Mouse (Mus musculus) limb, embryonic 14.5 days (tissue): ENCODE results near the gene Tmem200c. TPM values are rescaled to one million over a fixed set of nuclear protein-coding genes. Genes with fewer than 3 reads are reported as not detected.

Source experiments
- ATAC-seq: fragments of 200-750 bp; cut with Nextera tagmentation; 2 replicates; pipeline ENCODE4 v1.8.0; 2017; ENCODE audit warnings: low read depth, moderate number of reproducible peaks, moderate TSS enrichment; ENCODE audit not compliant: low FRiP score
- DNase-seq: peaks from one replicate; pipeline ENCODE4 v3.0.0-alpha.2; 2015; ENCODE audit warnings: low spot score
- H3K27ac ChIP-seq: fragments of 300-500 bp; sonication (generic); replicated peaks from 2 replicates; pipeline ENCODE4 v1.5.1; 2014; ENCODE audit warnings: low read depth, mild to moderate bottlenecking, low read length, moderate library complexity, mixed read lengths
- H3K27me3 ChIP-seq: fragments of 300-500 bp; sonication (generic); 2 replicates; pipeline ENCODE4 v1.6.1; 2014; ENCODE audit warnings: low read length, mixed read lengths; ENCODE audit not compliant: control insufficient read depth, insufficient read depth
- H3K36me3 ChIP-seq: fragments of 300-500 bp; sonication (generic); 2 replicates; pipeline ENCODE4 v1.6.1; 2014; ENCODE audit warnings: mild to moderate bottlenecking, low read length, moderate library complexity, mixed read lengths; ENCODE audit not compliant: control insufficient read depth, insufficient read depth
- H3K4me1 ChIP-seq: fragments of 300-500 bp; sonication (generic); 2 replicates; pipeline ENCODE4 v1.6.1; 2014; ENCODE audit warnings: antibody characterized with exemption, low read length, mixed read lengths; ENCODE audit not compliant: control insufficient read depth, insufficient read depth
- H3K4me2 ChIP-seq: fragments of 300-500 bp; sonication (generic); replicated peaks from 2 replicates; pipeline ENCODE4 v1.6.1; 2014; ENCODE audit warnings: low read depth, mild to moderate bottlenecking, low read length, moderate library complexity; ENCODE audit not compliant: severe bottlenecking
- H3K4me3 ChIP-seq: fragments of 300-500 bp; sonication (generic); replicated peaks from 2 replicates; pipeline ENCODE4 v1.5.1; 2014; ENCODE audit warnings: low read length
- H3K9ac ChIP-seq: fragments of 300-500 bp; sonication (generic); 2 replicates; pipeline ENCODE4 v1.6.1; 2014; ENCODE audit warnings: mild to moderate bottlenecking, low read depth, low read length, moderate library complexity; ENCODE audit not compliant: severe bottlenecking
- H3K9me3 ChIP-seq: fragments of 300-500 bp; sonication (generic); 2 replicates; pipeline ENCODE4 v1.6.1; 2016; ENCODE audit warnings: low read length; ENCODE audit not compliant: control insufficient read depth
- POLR2A ChIP-seq: fragments of 200-500 bp; IDR thresholded peaks from 2 replicates; pipeline ENCODE4 v1.8.0; 2012; ENCODE audit warnings: inconsistent platforms, mild to moderate bottlenecking, moderate library complexity, borderline replicate concordance; ENCODE audit not compliant: insufficient read depth, insufficient read length; ENCODE audit errors: extremely low read depth
- WGBS: fragments of 180-500 bp; shearing (Covaris S2); extraction: QIAGEN DNeasy Blood & Tissue Kit; methylation state at CpG from one replicate; pipeline ENCODE4 v1.1.7; 2014; 5-methylcytosine and 5-hydroxymethylcytosine counted together
- polyA plus RNA-seq, 2 experiments: library from polyadenylated mRNA; depleted of rRNA in 1 of 2; stranded (reverse) in 1 of 2; unstranded in 1 of 2; fragments of >200 nt; fragmentation: Nextera tagmentation in 1 of 2; extraction: Ambion mirVana in 1 of 2; gene quantifications; 2 replicates each; pipeline versions ENCODE4 v1.2.1 to v1.2.3; 2012 to 2014

The Tmem200c gene
- polyA plus RNA-seq, 2 experiments = 1.5 to 1.7 TPM

DNA sequence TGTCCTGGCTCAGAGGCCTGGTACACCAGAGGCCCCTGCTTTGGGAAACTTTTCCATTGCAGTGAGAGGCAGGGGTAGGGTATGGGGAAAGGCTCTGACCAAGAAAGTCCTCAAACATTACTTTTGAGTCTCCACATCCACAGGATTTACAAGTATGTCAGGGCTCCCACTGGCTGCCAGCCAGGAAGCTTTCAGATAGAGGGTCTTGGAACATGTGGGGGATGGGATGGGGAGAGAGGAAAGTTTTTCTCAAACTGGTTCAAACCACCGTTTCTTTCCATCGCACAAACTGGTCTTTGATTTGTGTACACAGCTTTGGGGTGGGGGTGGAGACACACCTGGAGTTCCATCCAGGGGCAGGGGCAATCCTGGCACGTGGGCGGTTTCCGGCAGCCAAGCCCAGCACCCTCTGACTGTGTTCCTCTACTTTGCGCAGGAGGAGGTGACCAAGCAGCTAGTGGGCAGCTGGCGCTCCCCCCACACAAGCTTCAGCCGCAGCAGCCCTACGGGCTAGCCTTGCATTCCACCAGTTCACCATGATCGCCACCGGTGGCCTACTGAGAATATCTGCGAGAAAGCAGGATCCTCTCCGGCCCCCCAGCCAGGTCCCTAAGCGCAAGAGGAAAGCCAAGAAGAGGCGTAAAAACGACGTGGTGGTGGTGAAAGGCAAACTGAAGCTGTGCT is 13.6 kb downstream of the Tmem200c start:
- no peak for ATAC-seq
- WGBS = 15% methylated on average over 17 of the region's 17 CpGs
- Histone ChIP-seq H3K36me3 (no peaks in the 10 kb centered on the region), H3K4me2 (peak overlapping the region; percentile 99), H3K9me3 (no peaks in the 10 kb centered on the region), H3K9ac (no peak overlapping the region), H3K27me3 (peaks cover 37% of the 10 kb centered on the region), H3K4me1 (peaks cover 33% of the 10 kb centered on the region), H3K4me3 (peak overlapping the region; percentile 57), H3K27ac (no peak overlapping the region)
- no peak for TF ChIP-seq POLR2A
- peak; percentile 22 for DNase-seq

GRCm38 (mm10) chr17:68840572-68840939 is 14.1 kb downstream of the Tmem200c start:
- no peak for DNase-seq

GRCm38 (mm10) chr17:68841097-68841891 is 14.9 kb downstream of the Tmem200c start:
- under 1% methylated on average over 50 of the region's 75 CpGs for WGBS
- TF ChIP-seq POLR2A = no peak
- ATAC-seq (peak; percentile 55), DNase-seq (peak; percentile 15)
- Histone ChIP-seq H3K9ac (peak overlapping the region; percentile 66), H3K9me3 (no peaks in the 10 kb centered on the region), H3K27me3 (peaks cover 35% of the 10 kb centered on the region), H3K4me3 (peak overlapping the region; percentile 57), H3K4me1 (peaks cover 33% of the 10 kb centered on the region), H3K27ac (no peak overlapping the region), H3K36me3 (no peaks in the 10 kb centered on the region), H3K4me2 (peak overlapping the region; percentile 99)

More at GRCm38 (mm10) chr17:68840572-68840939, 14.1 kb downstream of the Tmem200c start:
- WGBS = 17% methylated on average over 10 of the region's 10 CpGs
- Histone ChIP-seq H3K4me1 (peaks cover 33% of the 10 kb centered on the region), H3K36me3 (no peaks in the 10 kb centered on the region), H3K27ac (no peak overlapping the region), H3K27me3 (peaks cover 35% of the 10 kb centered on the region), H3K4me2 (peak overlapping the region; percentile 99), H3K9ac (no peak overlapping the region), H3K9me3 (no peaks in the 10 kb centered on the region), H3K4me3 (peak overlapping the region; percentile 57)
- TF ChIP-seq POLR2A = no peak
- no peak for ATAC-seq

DNA sequence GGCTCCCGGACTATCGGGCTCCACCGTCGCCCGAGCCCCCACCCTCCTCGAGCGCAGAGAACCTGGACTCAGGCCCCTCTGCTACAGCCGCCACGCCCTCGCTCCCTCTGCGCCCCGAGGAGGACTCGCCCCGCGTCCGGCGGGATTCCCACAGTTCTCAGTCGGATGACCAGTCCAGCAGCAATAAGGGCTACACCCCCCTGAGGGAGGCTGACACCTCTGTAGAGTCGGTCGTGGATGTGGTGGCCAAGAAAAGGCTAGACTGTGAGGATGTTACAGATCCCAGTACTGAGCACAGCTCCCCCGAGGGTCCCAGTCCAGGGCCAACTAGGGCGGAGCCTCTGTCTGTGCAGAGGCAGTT is 15.4 kb downstream of the Tmem200c start:
- WGBS = 2% methylated on average over 15 of the region's 22 CpGs
- ATAC-seq (peak; percentile 16), DNase-seq (no peak)
- TF ChIP-seq POLR2A = no peak
- H3K4me1 ChIP-seq = peaks cover 31% of the 10 kb centered on the region
- H3K9ac ChIP-seq = peak overlapping the region; percentile 66
- peaks cover 29% of the 10 kb centered on the region for H3K27me3 ChIP-seq
- H3K4me3 ChIP-seq = peak overlapping the region; percentile 57
- H3K36me3 ChIP-seq = no peaks in the 10 kb centered on the region
- H3K9me3 ChIP-seq = no peaks in the 10 kb centered on the region
- no peak overlapping the region for H3K27ac ChIP-seq
- H3K4me2 ChIP-seq = peak overlapping the region; percentile 99

- H3K4me1 ChIP-seq = peaks cover 11% of the 10 kb centered on the region
- no peaks in the 10 kb centered on the region for H3K36me3 ChIP-seq
- H3K4me3 ChIP-seq = no peak overlapping the region
- H3K27ac ChIP-seq = no peak overlapping the region
- no peak overlapping the region for H3K4me2 ChIP-seq
- ATAC-seq = no peak
- DNase-seq = no peak
- WGBS = 86% methylated on average over 5 of the region's 5 CpGs
- no peaks in the 10 kb centered on the region for H3K9me3 ChIP-seq
- no peak for TF ChIP-seq POLR2A
- peaks cover 5% of the 10 kb centered on the region; the same call in 1 of the 2 replicates for H3K27me3 ChIP-seq
- H3K9ac ChIP-seq = no peak overlapping the region
These were observed 19.5 kb downstream of the Tmem200c start for GRCm38 (mm10) chr17:68845931-68846330.
